Mouse (Mus musculus) urinary bladder, adult 18-20 months (tissue): ENCODE results near the gene Exoc6.

Source experiments
- DNase-seq, 2 experiments: peaks; one replicate each; pipeline ENCODE4 v3.0.0; 2022; ENCODE audit warnings: low spot score in 2 of 2, mixed read lengths in 2 of 2

The Exoc6 gene

GRCm38 (mm10) chr19:37579607-37580006 is 29.4 kb downstream of the Exoc6 start:
- DNase-seq: no peak

- no peak for DNase-seq
These were observed 30.2 kb downstream of the Exoc6 start for GRCm38 (mm10) chr19:37580438-37580837.

- DNase-seq: no peak
These were observed 35.0 kb downstream of the Exoc6 start for GRCm38 (mm10) chr19:37585210-37585609.

GRCm38 (mm10) chr19:37585684-37586083 is 35.5 kb downstream of the Exoc6 start:
- DNase-seq: no peak

GRCm38 (mm10) chr19:37590544-37590943 is 40.3 kb downstream of the Exoc6 start:
- DNase-seq: no peak

- DNase-seq: peak in 1 of 2 experiments; percentile 8
These were observed 52.0 kb downstream of the Exoc6 start for GRCm38 (mm10) chr19:37601968-37602848.

GRCm38 (mm10) chr19:37609991-37610390 is 59.8 kb downstream of the Exoc6 start:
- DNase-seq: no peak

- no peak for DNase-seq
These were observed 62.7 kb downstream of the Exoc6 start for GRCm38 (mm10) chr19:37612893-37613292.

- DNase-seq: no peak
These were observed 64.9 kb downstream of the Exoc6 start for GRCm38 (mm10) chr19:37615039-37615630.

GRCm38 (mm10) chr19:37647994-37648393 is 97.8 kb downstream of the Exoc6 start:
- no peak for DNase-seq

- no peak for DNase-seq
These were observed 100.3 kb downstream of the Exoc6 start for GRCm38 (mm10) chr19:37650526-37650925.

GRCm38 (mm10) chr19:37654012-37654411 is 103.8 kb downstream of the Exoc6 start:
- no peak for DNase-seq

- DNase-seq: no peak
These were observed 106.2 kb downstream of the Exoc6 start for GRCm38 (mm10) chr19:37656441-37656840.

- no peak for DNase-seq
These were observed 115.0 kb downstream of the Exoc6 start for GRCm38 (mm10) chr19:37665256-37665655.

- no peak for DNase-seq
These were observed 117.8 kb downstream of the Exoc6 start for GRCm38 (mm10) chr19:37667855-37668594.

GRCm38 (mm10) chr19:37668657-37669056 is 118.4 kb downstream of the Exoc6 start:
- DNase-seq: no peak

- no peak for DNase-seq
These were observed 119.3 kb downstream of the Exoc6 start for GRCm38 (mm10) chr19:37669486-37669885.

- no peak for DNase-seq
These were observed 123.2 kb downstream of the Exoc6 start for GRCm38 (mm10) chr19:37673393-37673792.

GRCm38 (mm10) chr19:37685281-37685680 is 135.1 kb downstream of the Exoc6 start, which contains the start of gene Cyp26c1:
TSS of gene Cyp26c1 (plus strand) at chr19:37685581.
- no peak for DNase-seq

- no peak for DNase-seq
These were observed 136.1 kb downstream of the Exoc6 start for GRCm38 (mm10) chr19:37686347-37686746.

- DNase-seq: no peak
These were observed 137.0 kb downstream of the Exoc6 start for GRCm38 (mm10) chr19:37686941-37687850.
